Mouse (Mus musculus) midbrain, embryonic 13.5 days (tissue): ENCODE measurements around the gene Slc26a9. TPM values are rescaled to one million over a fixed set of nuclear protein-coding genes. Genes with fewer than 3 reads are reported as not detected.

Experiments used
- ATAC-seq: fragments of 200-750 bp; cut with Nextera tagmentation; 2 replicates; pipeline ENCODE4 v1.8.0; 2017; ENCODE audit warnings: mild to moderate bottlenecking, moderate TSS enrichment, moderate library complexity
- H3K27ac ChIP-seq: fragments of 300-500 bp; sonication (generic); 2 replicates; pipeline ENCODE4 v1.5.1; 2015; ENCODE audit warnings: inconsistent platforms, mild to moderate bottlenecking, moderate library complexity
- H3K27me3 ChIP-seq: fragments of 300-500 bp; sonication (generic); 2 replicates; pipeline ENCODE4 v1.6.1; 2015; ENCODE audit warnings: mild to moderate bottlenecking, inconsistent platforms
- H3K36me3 ChIP-seq: fragments of 300-500 bp; sonication (generic); 2 replicates; pipeline ENCODE4 v1.6.1; 2015; ENCODE audit warnings: mild to moderate bottlenecking, inconsistent platforms
- H3K4me1 ChIP-seq: fragments of 300-500 bp; sonication (generic); replicated peaks from 2 replicates; pipeline ENCODE4 v1.6.1; 2015; ENCODE audit warnings: inconsistent platforms
- H3K4me2 ChIP-seq: fragments of 300-500 bp; sonication (generic); replicated peaks from 2 replicates; pipeline ENCODE4 v1.6.1; 2015; ENCODE audit warnings: moderate library complexity, mild to moderate bottlenecking, inconsistent platforms
- H3K4me3 ChIP-seq: fragments of 300-500 bp; sonication (generic); replicated peaks from 2 replicates; pipeline ENCODE4 v1.5.1; 2015; ENCODE audit warnings: mild to moderate bottlenecking, inconsistent platforms
- H3K9ac ChIP-seq: fragments of 300-500 bp; sonication (generic); replicated peaks from 2 replicates; pipeline ENCODE4 v1.6.1; 2015; ENCODE audit warnings: mild to moderate bottlenecking, inconsistent platforms
- H3K9me3 ChIP-seq: fragments of 300-500 bp; sonication (generic); 2 replicates; pipeline ENCODE4 v1.6.1; 2016; ENCODE audit warnings: mild to moderate bottlenecking, inconsistent platforms
- WGBS: fragments of 180-500 bp; shearing (Covaris S2); methylation state at CpG from one replicate; pipeline ENCODE4 v1.1.7; 2015; 5-methylcytosine and 5-hydroxymethylcytosine counted together
- polyA plus RNA-seq: library from polyadenylated mRNA; unstranded; fragments of >200 nt; fragmentation: Nextera tagmentation; extraction: Ambion mirVana; gene quantifications from 2 replicates; pipeline ENCODE4 v1.2.1, GENCODE M21; 2015

Slc26a9 gene
- polyA plus RNA-seq, 1 experiment from 2014 or later, result 0.03 TPM

- 67% methylated on average over 20 of the region's 20 CpGs for WGBS
- Histone ChIP-seq H3K9ac (no peak overlapping the region), H3K36me3 (no peaks in the 10 kb centered on the region), H3K4me2 (no peak overlapping the region), H3K9me3 (no peaks in the 10 kb centered on the region), H3K4me1 (no peaks in the 10 kb centered on the region), H3K4me3 (no peak overlapping the region), H3K27me3 (no peaks in the 10 kb centered on the region), H3K27ac (no peak overlapping the region)
- ATAC-seq, result no peak
Measured at GRCm38 (mm10) chr1:131714388-131715337, 29.2 kb upstream of the Slc26a9 start.

GRCm38 (mm10) chr1:131718952-131719694 lies 24.7 kb upstream of the Slc26a9 start:
- H3K9me3 ChIP-seq, result no peaks in the 10 kb centered on the region
- ATAC-seq, result no peak
- no peaks in the 10 kb centered on the region for H3K36me3 ChIP-seq
- H3K27ac ChIP-seq, result no peak overlapping the region
- no peaks in the 10 kb centered on the region for H3K27me3 ChIP-seq
- peaks cover 9% of the 10 kb centered on the region for H3K4me1 ChIP-seq
- no peak overlapping the region for H3K4me3 ChIP-seq
- no peak overlapping the region for H3K9ac ChIP-seq
- H3K4me2 ChIP-seq, result no peak overlapping the region
- WGBS, result 59% methylated on average over 16 of the region's 16 CpGs

GRCm38 (mm10) chr1:131721989-131722388 lies 21.8 kb upstream of the Slc26a9 start:
- Histone ChIP-seq H3K27me3 (no peaks in the 10 kb centered on the region), H3K9me3 (no peaks in the 10 kb centered on the region), H3K4me2 (no peak overlapping the region), H3K4me1 (peaks cover 9% of the 10 kb centered on the region), H3K27ac (no peak overlapping the region), H3K9ac (no peak overlapping the region), H3K4me3 (no peak overlapping the region), H3K36me3 (no peaks in the 10 kb centered on the region)
- 93% methylated on average over 3 of the region's 3 CpGs for WGBS
- ATAC-seq, result no peak

GRCm38 (mm10) chr1:131723549-131723948 lies 20.3 kb upstream of the Slc26a9 start:
- Histone ChIP-seq H3K4me2 (no peak overlapping the region), H3K4me1 (peaks cover 9% of the 10 kb centered on the region), H3K36me3 (no peaks in the 10 kb centered on the region), H3K27ac (no peak overlapping the region), H3K27me3 (no peaks in the 10 kb centered on the region), H3K9ac (no peak overlapping the region), H3K9me3 (no peaks in the 10 kb centered on the region), H3K4me3 (no peak overlapping the region)
- ATAC-seq, result peak; percentile 48; the same call in 1 of the 2 replicates
- 32% methylated on average over 4 of the region's 4 CpGs for WGBS

- WGBS, result 81% methylated on average over 6 of the region's 6 CpGs
- Histone ChIP-seq H3K27me3 (no peaks in the 10 kb centered on the region), H3K36me3 (no peaks in the 10 kb centered on the region), H3K27ac (no peak overlapping the region), H3K4me3 (no peak overlapping the region), H3K9ac (no peak overlapping the region), H3K9me3 (no peaks in the 10 kb centered on the region), H3K4me2 (no peak overlapping the region), H3K4me1 (peaks cover 9% of the 10 kb centered on the region)
- no peak for ATAC-seq
Measured at GRCm38 (mm10) chr1:131726586-131726985, 17.2 kb upstream of the Slc26a9 start.

GRCm38 (mm10) chr1:131730639-131731437 lies 13.0 kb upstream of the Slc26a9 start:
- H3K27me3 ChIP-seq, result no peaks in the 10 kb centered on the region
- no peaks in the 10 kb centered on the region for H3K9me3 ChIP-seq
- H3K9ac ChIP-seq, result no peak overlapping the region
- H3K4me1 ChIP-seq, result no peaks in the 10 kb centered on the region
- no peak overlapping the region for H3K4me3 ChIP-seq
- no peak for ATAC-seq
- H3K4me2 ChIP-seq, result no peak overlapping the region
- no peak overlapping the region for H3K27ac ChIP-seq
- WGBS, result 86% methylated on average over 12 of the region's 12 CpGs
- no peaks in the 10 kb centered on the region for H3K36me3 ChIP-seq

GRCm38 (mm10) chr1:131733474-131734180 lies 10.2 kb upstream of the Slc26a9 start:
- H3K4me1 ChIP-seq, result no peaks in the 10 kb centered on the region
- WGBS, result 39% methylated on average over 13 of the region's 13 CpGs
- H3K9me3 ChIP-seq, result no peaks in the 10 kb centered on the region
- ATAC-seq, result no peak
- no peak overlapping the region for H3K4me2 ChIP-seq
- H3K36me3 ChIP-seq, result no peaks in the 10 kb centered on the region
- H3K27ac ChIP-seq, result no peak overlapping the region
- H3K27me3 ChIP-seq, result no peaks in the 10 kb centered on the region
- no peak overlapping the region for H3K4me3 ChIP-seq
- H3K9ac ChIP-seq, result no peak overlapping the region

- Histone ChIP-seq H3K36me3 (no peaks in the 10 kb centered on the region), H3K9me3 (no peaks in the 10 kb centered on the region), H3K9ac (no peak overlapping the region), H3K27me3 (no peaks in the 10 kb centered on the region), H3K4me2 (no peak overlapping the region), H3K27ac (no peak overlapping the region), H3K4me3 (no peak overlapping the region), H3K4me1 (no peaks in the 10 kb centered on the region)
- no peak for ATAC-seq
- 96% methylated on average over 6 of the region's 6 CpGs for WGBS
Measured at GRCm38 (mm10) chr1:131734657-131735273, 9.1 kb upstream of the Slc26a9 start.

GRCm38 (mm10) chr1:131736494-131736893 lies 7.3 kb upstream of the Slc26a9 start:
- Histone ChIP-seq H3K4me2 (no peak overlapping the region), H3K27me3 (no peaks in the 10 kb centered on the region), H3K9ac (no peak overlapping the region), H3K4me1 (no peaks in the 10 kb centered on the region), H3K4me3 (no peak overlapping the region), H3K36me3 (no peaks in the 10 kb centered on the region), H3K27ac (no peak overlapping the region), H3K9me3 (no peaks in the 10 kb centered on the region)
- 92% methylated on average over 9 of the region's 9 CpGs for WGBS
- ATAC-seq, result no peak

GRCm38 (mm10) chr1:131737269-131737668 lies 6.6 kb upstream of the Slc26a9 start:
- 0 out of 2 replicates have a peak, but pooled peaks have one; percentile 50 for ATAC-seq
- H3K36me3 ChIP-seq, result no peaks in the 10 kb centered on the region
- H3K9ac ChIP-seq, result no peak overlapping the region
- H3K4me3 ChIP-seq, result no peak overlapping the region
- no peaks in the 10 kb centered on the region for H3K4me1 ChIP-seq
- H3K9me3 ChIP-seq, result no peaks in the 10 kb centered on the region
- no peak overlapping the region for H3K4me2 ChIP-seq
- no peaks in the 10 kb centered on the region for H3K27me3 ChIP-seq
- no peak overlapping the region for H3K27ac ChIP-seq
- 77% methylated on average over 5 of the region's 5 CpGs for WGBS

GRCm38 (mm10) chr1:131738760-131739159 lies 5.1 kb upstream of the Slc26a9 start:
- Histone ChIP-seq H3K4me1 (no peaks in the 10 kb centered on the region), H3K36me3 (no peaks in the 10 kb centered on the region), H3K9ac (no peak overlapping the region), H3K4me2 (no peak overlapping the region), H3K4me3 (no peak overlapping the region), H3K27ac (no peak overlapping the region), H3K9me3 (no peaks in the 10 kb centered on the region), H3K27me3 (no peaks in the 10 kb centered on the region)
- no peak for ATAC-seq
- 92% methylated on average over 1 of the region's 1 CpGs for WGBS
